Mouse (Mus musculus) C2C12 (cell line): Measurements from ENCODE around the gene Cnbp. TPM values are rescaled to one million over a fixed set of nuclear protein-coding genes. Genes with fewer than 3 reads are reported as not detected.

Source experiments
- H3K27me3 ChIP-seq: one replicate; pipeline ENCODE4 v1.6.1; 2011; ENCODE audit not compliant: control insufficient read depth, insufficient read depth, insufficient read length
- H3K36me3 ChIP-seq: one replicate; pipeline ENCODE4 v1.6.1; 2011; ENCODE audit not compliant: control insufficient read depth, insufficient read depth
- H3K4me3 ChIP-seq: one replicate; pipeline ENCODE4 v1.5.1; 2011; ENCODE audit warnings: mild to moderate bottlenecking, control low read depth; ENCODE audit not compliant: poor library complexity, insufficient read depth, severe bottlenecking
- H3K79me2 ChIP-seq: one replicate; pipeline ENCODE4 v1.6.1; 2011; ENCODE audit not compliant: control insufficient read depth, insufficient read depth
- H3K79me3 ChIP-seq: one replicate; pipeline ENCODE4 v1.6.1; 2011; ENCODE audit warnings: low read depth, control low read depth
- H3ac ChIP-seq: one replicate; pipeline ENCODE3; 2011; ENCODE audit warnings: low read depth; ENCODE audit not compliant: control insufficient read depth, insufficient read length
- CEBPB ChIP-seq: IDR thresholded peaks from one replicate; pipeline ENCODE4 v1.6.1; 2011; ENCODE audit warnings: low read depth, mild to moderate bottlenecking, control low read depth, moderate library complexity
- CTCF ChIP-seq: IDR thresholded peaks from one replicate; pipeline ENCODE4 v1.5.1; 2011; ENCODE audit not compliant: control insufficient read depth, insufficient read depth, insufficient read length
- FOSL1 ChIP-seq: IDR thresholded peaks from one replicate; pipeline ENCODE4 v1.8.0; 2011; ENCODE audit warnings: mild to moderate bottlenecking, low read length; ENCODE audit not compliant: poor library complexity, insufficient read depth, severe bottlenecking
- MAX ChIP-seq: IDR thresholded peaks from one replicate; pipeline ENCODE4 v1.6.1; 2011; ENCODE audit warnings: mild to moderate bottlenecking, control low read depth
- MYOD1 ChIP-seq: IDR thresholded peaks from one replicate; pipeline ENCODE4 v1.6.1; 2011; ENCODE audit warnings: low read depth; ENCODE audit not compliant: control insufficient read depth, insufficient read length
- MYOG ChIP-seq: IDR thresholded peaks from one replicate; pipeline ENCODE4 v1.6.1; 2011; ENCODE audit not compliant: control insufficient read depth, insufficient read length; ENCODE audit errors: extremely low read depth
- USF1 ChIP-seq: IDR thresholded peaks from one replicate; pipeline ENCODE4 v1.6.1; 2011; ENCODE audit warnings: low read depth, mild to moderate bottlenecking, control low read depth, moderate library complexity
- polyA plus RNA-seq: library from polyadenylated mRNA; unstranded; fragments of >200 nt; fragmentation: generic; extraction: Trizol; gene quantifications from one replicate; pipeline ENCODE4 v1.2.1, GENCODE M21; 2012; ENCODE audit warnings: missing spikeins

The Cnbp gene
- polyA plus RNA-seq, 1 experiment = 353 TPM

DNA sequence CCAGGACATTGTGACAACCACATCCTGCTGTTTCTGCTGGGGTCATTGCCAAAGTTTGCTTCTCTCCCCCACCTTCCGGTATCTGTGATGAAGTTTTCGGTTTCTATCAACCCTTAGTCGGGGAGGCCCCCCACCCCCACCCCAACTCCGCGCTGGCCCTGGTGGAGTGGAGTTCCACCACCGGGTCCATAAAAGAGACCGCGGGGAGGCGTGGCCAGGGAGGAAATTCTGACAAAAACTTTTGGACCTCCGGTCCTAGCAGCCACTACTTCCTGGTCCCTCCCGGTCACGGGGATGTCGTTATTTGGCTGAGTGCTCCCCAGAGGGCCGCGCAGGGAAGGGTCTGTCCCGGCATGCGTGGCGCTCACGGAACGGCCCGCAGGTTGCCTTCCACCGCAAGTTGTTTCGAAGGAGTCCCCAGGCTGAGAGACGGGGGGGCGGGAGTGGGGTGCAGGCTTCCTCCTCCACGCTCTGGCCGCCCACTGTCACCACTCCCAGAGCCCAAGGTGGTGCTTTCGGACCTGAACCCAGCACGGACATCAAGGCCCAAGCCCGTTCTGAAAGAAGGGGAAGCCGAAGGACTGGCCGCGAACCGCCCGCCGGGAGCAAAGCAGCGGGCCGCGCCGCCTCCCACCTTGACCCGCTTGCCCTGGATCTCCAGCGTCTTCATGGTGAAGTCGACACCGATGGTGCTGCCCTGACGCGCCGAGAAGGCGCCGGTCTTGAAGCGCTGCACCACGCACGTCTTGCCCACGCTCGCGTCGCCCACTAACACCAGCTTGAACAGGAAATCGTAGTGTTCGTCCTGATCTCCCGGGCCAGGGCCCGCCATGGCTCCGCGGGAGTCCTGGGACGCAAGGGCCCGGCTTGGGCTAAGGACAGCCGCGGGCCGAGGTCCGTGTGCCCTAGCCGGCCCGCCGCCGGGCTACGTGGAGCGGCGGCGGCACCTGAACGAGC lies 39.9 kb downstream of the Cnbp start:
- Histone ChIP-seq H3K79me2 (peaks cover 22% of the 10 kb centered on the region), H3K4me3 (peak overlapping the region; percentile 50), H3K27me3 (no peaks in the 10 kb centered on the region), H3ac (peak overlapping the region; percentile 91), H3K36me3 (peaks cover 25% of the 10 kb centered on the region), H3K79me3 (peaks cover 4% of the 10 kb centered on the region)
- no peak for TF ChIP-seq FOSL1
- TF ChIP-seq MAX = no peak
- no peak for TF ChIP-seq CEBPB
- TF ChIP-seq USF1 = no peak
- TF ChIP-seq MYOG = no peak
- TF ChIP-seq MYOD1 = no peak

DNA sequence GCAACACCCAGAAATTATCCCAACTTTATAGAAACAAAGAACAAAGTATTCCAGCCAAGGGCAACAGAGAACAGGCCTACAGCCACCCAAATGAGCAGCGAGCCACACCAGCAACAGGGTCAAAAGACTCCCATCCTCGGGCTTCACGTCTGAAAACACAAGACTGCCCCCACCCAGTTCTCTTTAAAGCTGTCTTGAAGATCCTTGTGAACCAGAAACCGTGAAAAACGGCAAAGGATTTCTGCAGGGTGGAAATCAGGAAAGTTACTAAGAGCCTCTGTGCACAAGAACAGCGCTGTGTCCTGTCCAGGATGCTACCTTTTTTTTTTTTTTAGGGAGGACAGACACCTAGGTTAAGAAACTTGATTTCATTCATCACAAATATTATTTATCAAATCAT lies 40.6 kb downstream of the Cnbp start:
- Histone ChIP-seq H3K79me2 (peaks cover 22% of the 10 kb centered on the region), H3K27me3 (no peaks in the 10 kb centered on the region), H3ac (no peak overlapping the region), H3K79me3 (peaks cover 4% of the 10 kb centered on the region), H3K4me3 (no peak overlapping the region), H3K36me3 (peaks cover 19% of the 10 kb centered on the region)
- TF ChIP-seq FOSL1 = no peak
- no peak for TF ChIP-seq MAX
- no peak for TF ChIP-seq MYOD1
- TF ChIP-seq USF1 = no peak
- TF ChIP-seq CTCF = no peak
- TF ChIP-seq CEBPB = no peak
- TF ChIP-seq MYOG = no peak

DNA sequence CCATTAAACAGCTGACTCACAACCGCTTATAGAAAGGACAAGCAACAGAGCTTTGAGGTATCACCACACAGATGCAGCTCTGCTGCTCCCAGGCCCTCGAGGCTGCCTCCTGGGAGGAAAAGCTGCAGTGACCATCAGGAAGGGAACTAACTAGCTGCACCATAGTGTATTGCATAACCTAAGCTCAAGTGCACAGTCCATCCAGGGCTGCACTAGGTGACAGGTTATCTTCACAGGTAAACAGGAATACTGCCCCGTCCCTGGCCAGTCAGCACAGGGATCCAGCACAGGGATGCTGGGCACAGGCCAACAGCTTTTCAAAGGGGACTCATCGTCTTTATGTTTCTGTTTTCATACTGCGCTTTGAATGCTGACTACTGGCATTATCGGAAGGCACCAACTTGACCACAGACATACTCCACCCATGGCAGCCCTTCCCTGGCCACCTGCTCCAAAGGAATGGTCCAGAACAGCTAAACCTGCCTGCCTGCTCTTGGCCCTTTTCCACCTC lies 41.2 kb downstream of the Cnbp start:
- TF ChIP-seq CTCF (no peak), CEBPB (no peak), FOSL1 (no peak), MAX (no peak), USF1 (no peak), MYOD1 (no peak), MYOG (no peak)
- Histone ChIP-seq H3K27me3 (no peaks in the 10 kb centered on the region), H3K79me3 (peaks cover 4% of the 10 kb centered on the region), H3K4me3 (no peak overlapping the region), H3K36me3 (peaks cover 13% of the 10 kb centered on the region), H3K79me2 (peaks cover 22% of the 10 kb centered on the region), H3ac (no peak overlapping the region)

DNA sequence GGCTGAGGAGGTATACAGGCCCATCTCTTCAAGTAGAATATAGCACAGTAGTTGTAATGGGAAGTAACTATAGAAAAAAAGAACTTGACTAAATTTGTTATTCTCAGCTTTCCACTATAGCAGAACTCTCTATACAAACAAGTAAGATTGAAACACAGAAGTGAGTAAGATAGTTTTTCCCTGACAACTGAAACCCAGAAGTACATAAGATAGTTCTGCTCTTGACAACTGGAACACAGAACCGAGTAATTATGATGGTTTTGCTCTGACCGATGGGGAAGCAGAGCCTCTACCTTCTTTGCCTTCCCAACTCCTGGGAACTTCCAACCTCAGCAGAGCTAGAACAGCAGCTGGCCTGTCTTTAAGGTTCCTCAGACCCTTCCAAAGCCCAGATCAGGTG lies 41.8 kb downstream of the Cnbp start:
- no peak overlapping the region for H3ac ChIP-seq
- H3K4me3 ChIP-seq = no peak overlapping the region
- peaks cover 11% of the 10 kb centered on the region for H3K36me3 ChIP-seq
- peaks cover 22% of the 10 kb centered on the region for H3K79me2 ChIP-seq
- H3K79me3 ChIP-seq = peaks cover 4% of the 10 kb centered on the region
- no peaks in the 10 kb centered on the region for H3K27me3 ChIP-seq
- TF ChIP-seq CEBPB (no peak), MYOD1 (no peak), MYOG (no peak), USF1 (no peak), MAX (no peak), CTCF (no peak), FOSL1 (no peak)

DNA sequence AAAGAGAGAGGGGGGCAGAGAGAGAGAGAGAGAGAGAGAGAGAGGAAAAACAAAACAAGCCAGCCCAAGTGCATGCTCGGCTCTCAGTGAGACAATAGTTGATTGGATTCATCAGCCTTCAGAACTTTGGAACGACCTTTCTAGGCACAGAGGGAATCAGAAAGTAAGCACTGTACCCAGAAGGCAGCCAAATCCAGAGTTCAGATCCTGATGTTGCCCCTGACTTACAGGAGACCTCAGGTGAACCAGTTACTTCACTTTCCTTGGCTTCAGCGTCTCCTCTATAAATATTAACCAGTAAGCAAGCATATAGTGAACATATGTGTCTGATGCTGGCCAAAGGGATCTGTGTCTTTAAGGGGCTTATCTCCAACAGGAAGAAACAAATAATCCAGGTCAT lies 42.4 kb downstream of the Cnbp start:
- peaks cover 22% of the 10 kb centered on the region for H3K79me2 ChIP-seq
- no peak overlapping the region for H3K4me3 ChIP-seq
- H3ac ChIP-seq = no peak overlapping the region
- no peak for TF ChIP-seq CTCF
- TF ChIP-seq USF1 = no peak
- no peak for TF ChIP-seq MYOG
- TF ChIP-seq CEBPB = no peak
- TF ChIP-seq FOSL1 = no peak
- TF ChIP-seq MAX = no peak
- no peak for TF ChIP-seq MYOD1
- H3K36me3 ChIP-seq = peaks cover 6% of the 10 kb centered on the region
- H3K79me3 ChIP-seq = peaks cover 4% of the 10 kb centered on the region
- H3K27me3 ChIP-seq = no peaks in the 10 kb centered on the region
